Mouse (Mus musculus): ENCODE data around the gene Tmbim6.
"Not testable (repeated sequence)": the region's sequence is repeated elsewhere in the genome, so short reads cannot be mapped to it uniquely, and the experiment has no call there.

The Tmbim6 gene

GRCm38 (mm10) chr15:99446136-99446535 is 53.5 kb downstream of the Tmbim6 start:
- CTCF ChIA-PET = not testable (repeated sequence)

GRCm38 (mm10) chr15:99449131-99449750 is 56.6 kb downstream of the Tmbim6 start:
- CTCF ChIA-PET = no interaction called here

GRCm38 (mm10) chr15:99449751-99450280 is 57.1 kb downstream of the Tmbim6 start:
- CTCF ChIA-PET = no interaction called here

GRCm38 (mm10) chr15:99453153-99453900 is 60.6 kb downstream of the Tmbim6 start:
- CTCF ChIA-PET = no interaction called here

GRCm38 (mm10) chr15:99454585-99455279 is 62.0 kb downstream of the Tmbim6 start:
- CTCF ChIA-PET = interaction anchor here (0.6 to 0.7 kb wide), 2 partner anchors 11 to 16 kb away, joined by 4 to 7 read pairs; no protein-coding TSS in a partner anchor

GRCm38 (mm10) chr15:99455415-99455814 is 62.7 kb downstream of the Tmbim6 start:
- CTCF ChIA-PET = no interaction called here

- CTCF ChIA-PET = no interaction called here
Observed at GRCm38 (mm10) chr15:99456338-99456962, 63.8 kb downstream of the Tmbim6 start.

GRCm38 (mm10) chr15:99456963-99457605 is 64.4 kb downstream of the Tmbim6 start:
- CTCF ChIA-PET = interaction anchor here (0.6 to 1.0 kb wide), 2 partner anchors 13 to 20 kb away, joined by 3 to 6 read pairs; no protein-coding TSS in a partner anchor

- CTCF ChIA-PET = interaction anchor here (0.6 to 1.0 kb wide), 2 partner anchors 12 to 21 kb away, joined by 3 to 6 read pairs; no protein-coding TSS in a partner anchor
Observed at GRCm38 (mm10) chr15:99457606-99458401, 65.1 kb downstream of the Tmbim6 start, which contains the start of gene Nckap5l. TSS of gene Nckap5l (minus strand) at chr15:99457748.

All from spleen, embryonic (tissue).